In genomic region chr6:115245500-115246058, GRCm38 (mm10) we compare ENCODE assay signal across 16 mouse cellular contexts. TPM values are rescaled to one million over a fixed set of nuclear protein-coding genes. Genes with fewer than 3 reads are reported as not detected.
"Had no signal": no experiment of that assay in that cellular context is flagged by ENCODE, and none has a peak within 500 bp of the region (broad histone marks: within the 10 kb centered on the region; RNA-seq: fewer than 3 reads in every experiment).

No protein-coding gene starts in this region.

- DNase-seq: kidney, postnatal 25 days; left cerebral cortex, postnatal 4 days; liver, postnatal 0 days; lung, embryonic 14.5 days; retina, postnatal 1 day; right cerebral cortex, postnatal 4 days; thymus, adult 2 months; thymus, postnatal 14 days; thymus, postnatal 4 days had no signal

RNA-seq across cellular contexts. Expression of gene Timp4, which starts 6.4 kb away (rescaled TPM):
- total RNA-seq: monocyte, adult 5-6 weeks; neutrophil, adult 5-6 weeks had no signal

RNA-seq across cellular contexts. Expression of gene Gm17482, which starts 18.4 kb away (rescaled TPM):
- total RNA-seq: layer of hippocampus, adult 8-10 months; layer of hippocampus, postnatal 10 days; left cerebral cortex, adult 8-10 months; left cerebral cortex, postnatal 14 days; left cerebral cortex, postnatal 4 days; megakaryocyte, adult 5-6 weeks; monocyte, adult 5-6 weeks; neutrophil, adult 5-6 weeks had no signal
